In genomic region chr2:27078312-27078711, GRCm38 (mm10) we compare ENCODE assay signal across 14 mouse cellular contexts. TPM values are rescaled to one million over a fixed set of nuclear protein-coding genes. Genes with fewer than 3 reads are reported as not detected.
A peak's percentile ranks its signal among the peaks of the same experiment; 100 is the strongest.
DNase-seq lines count a peak whose midpoint lies in the region; ATAC-seq lines count a peak whose summit lies in the region.
"Had no signal": no experiment of that assay in that cellular context is flagged by ENCODE, and none has a peak within 500 bp of the region (broad histone marks: within the 10 kb centered on the region; RNA-seq: fewer than 3 reads in every experiment).

No protein-coding gene starts in this region.

- no peak overlapping the region for H3K9ac ChIP-seq in hindbrain, embryonic 13.5 days
- H3K9ac ChIP-seq in neural tube, embryonic 13.5 days, result no peak overlapping the region
- H3K9ac ChIP-seq in heart, embryonic 14.5 days (ENCODE audit: low read length), result peak overlapping the region; percentile 25; the same call in 1 of the 2 replicates
- H3K9ac ChIP-seq in stomach, embryonic 16.5 days (ENCODE audit: low read length), result no peak overlapping the region
- H3K9ac ChIP-seq: embryonic facial prominence, embryonic 13.5 days; liver, embryonic 14.5 days; midbrain, embryonic 15.5 days had no signal

- no peaks in the 10 kb centered on the region for H3K9me3 ChIP-seq in hindbrain, embryonic 10.5 days
- H3K9me3 ChIP-seq in hindbrain, embryonic 13.5 days, result no peaks in the 10 kb centered on the region
- no peaks in the 10 kb centered on the region for H3K9me3 ChIP-seq in neural tube, embryonic 13.5 days
- no peaks in the 10 kb centered on the region for H3K9me3 ChIP-seq in heart, embryonic 14.5 days (ENCODE audit: control insufficient read depth, low read length)
- H3K9me3 ChIP-seq in stomach, embryonic 16.5 days (replicated peaks; ENCODE audit: control insufficient read depth, low read length), result no peaks in the 10 kb centered on the region
- H3K9me3 ChIP-seq: embryonic facial prominence, embryonic 13.5 days; midbrain, embryonic 15.5 days had no signal

- H3K4me1 ChIP-seq in hindbrain, embryonic 10.5 days (replicated peaks), result peaks cover 35% of the 10 kb centered on the region
- H3K4me1 ChIP-seq in hindbrain, embryonic 13.5 days (replicated peaks), result peaks cover 30% of the 10 kb centered on the region
- H3K4me1 ChIP-seq in neural tube, embryonic 13.5 days (replicated peaks), result peaks cover 36% of the 10 kb centered on the region
- H3K4me1 ChIP-seq in heart, embryonic 14.5 days (ENCODE audit: control insufficient read depth in 2 of 2, insufficient read depth in 2 of 2, low read length in 2 of 2), result peaks cover 31 to 44% of the 10 kb centered on the region in 2 experiments
- peaks cover 20% of the 10 kb centered on the region for H3K4me1 ChIP-seq in stomach, embryonic 16.5 days (ENCODE audit: control insufficient read depth, insufficient read depth, low read length)

- no peaks in the 10 kb centered on the region for H3K36me3 ChIP-seq in hindbrain, embryonic 10.5 days
- H3K36me3 ChIP-seq in hindbrain, embryonic 13.5 days, result no peaks in the 10 kb centered on the region
- no peaks in the 10 kb centered on the region for H3K36me3 ChIP-seq in neural tube, embryonic 13.5 days
- H3K36me3 ChIP-seq in heart, embryonic 14.5 days (ENCODE audit: control insufficient read depth, insufficient read depth, low read length), result no peaks in the 10 kb centered on the region
- H3K36me3 ChIP-seq in stomach, embryonic 16.5 days (ENCODE audit: control insufficient read depth, insufficient read depth, low read length), result no peaks in the 10 kb centered on the region
- H3K36me3 ChIP-seq: embryonic facial prominence, embryonic 13.5 days; midbrain, embryonic 15.5 days had no signal

- H3K27me3 ChIP-seq in hindbrain, embryonic 10.5 days (ENCODE audit: insufficient read depth, poor library complexity, severe bottlenecking), result peaks cover 40% of the 10 kb centered on the region; the same call in 1 of the 2 replicates
- peaks cover 11% of the 10 kb centered on the region; the same call in 1 of the 2 replicates for H3K27me3 ChIP-seq in hindbrain, embryonic 13.5 days
- H3K27me3 ChIP-seq in neural tube, embryonic 13.5 days, result no peaks in the 10 kb centered on the region
- peaks cover 4% of the 10 kb centered on the region; the same call in 1 of the 2 replicates for H3K27me3 ChIP-seq in heart, embryonic 14.5 days (ENCODE audit: control insufficient read depth, insufficient read depth, low read length)
- no peaks in the 10 kb centered on the region for H3K27me3 ChIP-seq in stomach, embryonic 16.5 days (ENCODE audit: control insufficient read depth, insufficient read depth, low read length)
- H3K27me3 ChIP-seq: midbrain, embryonic 15.5 days had no signal

- H3K4me2 ChIP-seq in hindbrain, embryonic 13.5 days, result no peak overlapping the region
- no peak overlapping the region for H3K4me2 ChIP-seq in neural tube, embryonic 13.5 days
- H3K4me2 ChIP-seq in heart, embryonic 14.5 days (ENCODE audit: low read length), result peak overlapping the region; percentile 64; the same call in 1 of the 2 replicates
- H3K4me2 ChIP-seq in stomach, embryonic 16.5 days (ENCODE audit: low read depth, low read length), result no peak overlapping the region
- H3K4me2 ChIP-seq: midbrain, embryonic 15.5 days had no signal

- no peak for ATAC-seq in hindbrain, embryonic 13.5 days (ENCODE audit: low FRiP score)
- ATAC-seq in neural tube, embryonic 13.5 days (ENCODE audit: low read depth), result no peak
- no peak for ATAC-seq in heart, embryonic 14.5 days (ENCODE audit: insufficient number of reproducible peaks, insufficient read depth, low FRiP score, low read depth)
- no peak for ATAC-seq in stomach, embryonic 16.5 days (ENCODE audit: insufficient read depth, low FRiP score)
- ATAC-seq in frontal cortex, adult (ENCODE audit: low TSS enrichment), result no peak
- ATAC-seq: inflammation-experienced regulatory T-cells, adult 6 months had no signal

- peak overlapping the region; percentile 70; the same call in 1 of the 2 replicates for H3K27ac ChIP-seq in hindbrain, embryonic 10.5 days
- H3K27ac ChIP-seq in hindbrain, embryonic 13.5 days, result no peak overlapping the region
- H3K27ac ChIP-seq in neural tube, embryonic 13.5 days (replicated peaks), result peak overlapping the region; percentile 86; the same call in 1 of the 2 replicates
- H3K27ac ChIP-seq in heart, embryonic 14.5 days (replicated peaks in 1 of 2; ENCODE audit: control insufficient read depth in 1 of 2, insufficient read depth in 1 of 2, low read depth in 2 of 2, low read length in 2 of 2), result 0 out of 4 replicates have a peak overlapping the region, but pooled peaks of 1 of the 2 experiments have one; percentile 28
- peak overlapping the region; percentile 56; the same call in 1 of the 2 replicates for H3K27ac ChIP-seq in stomach, embryonic 16.5 days (ENCODE audit: low read length)
- H3K27ac ChIP-seq: liver, embryonic 14.5 days; midbrain, embryonic 15.5 days had no signal

- no peak for DNase-seq in hindbrain, embryonic 10.5 days (ENCODE audit: low spot score)
- no peak for DNase-seq in neural tube, embryonic 10.5 days (ENCODE audit: extremely low spot score, low spot score)
- no peak for DNase-seq in frontal cortex, postnatal 36 days (ENCODE audit: low spot score in 2 of 2)
- DNase-seq: cerebellum, adult 8-10 months had no signal

- 21% methylated on average over 2 of the region's 2 CpGs for WGBS in hindbrain, embryonic 10.5 days
- 35% methylated on average over 2 of the region's 2 CpGs for WGBS in hindbrain, embryonic 13.5 days
- WGBS in neural tube, embryonic 13.5 days, result 50% methylated on average over 2 of the region's 2 CpGs
- WGBS in heart, embryonic 14.5 days, result 22% methylated on average over 2 of the region's 2 CpGs
- WGBS in stomach, embryonic 16.5 days, result 36% methylated on average over 2 of the region's 2 CpGs

- no peak overlapping the region for H3K4me3 ChIP-seq in hindbrain, embryonic 10.5 days
- no peak overlapping the region for H3K4me3 ChIP-seq in hindbrain, embryonic 13.5 days
- no peak overlapping the region for H3K4me3 ChIP-seq in neural tube, embryonic 13.5 days
- no peak overlapping the region for H3K4me3 ChIP-seq in heart, embryonic 14.5 days (ENCODE audit: control insufficient read depth in 1 of 2, insufficient read depth in 1 of 2, low read depth in 1 of 2, low read length in 2 of 2)
- no peak overlapping the region for H3K4me3 ChIP-seq in stomach, embryonic 16.5 days (replicated peaks; ENCODE audit: low read length)
- H3K4me3 ChIP-seq: embryonic facial prominence, embryonic 13.5 days; midbrain, embryonic 15.5 days had no signal

RNA-seq across cellular contexts. Expression of gene Adamtsl2, which starts 0.9 kb away (rescaled TPM):
- 4.0 and 7.0 TPM in 2 replicates for polyA plus RNA-seq in hindbrain, embryonic 10.5 days (2016; fragmentation: Nextera tagmentation; extraction: Ambion mirVana)
- 7.6 and 8.9 TPM in 2 replicates for polyA plus RNA-seq in hindbrain, embryonic 13.5 days (2015; fragmentation: Nextera tagmentation; extraction: Ambion mirVana)
- 9.1 and 9.2 TPM in 2 replicates for polyA plus RNA-seq in neural tube, embryonic 13.5 days (2015; fragmentation: Nextera tagmentation; extraction: Ambion mirVana)
- 12.6 and 15.0 TPM in 2 replicates for polyA plus RNA-seq in heart, embryonic 14.5 days (2014; fragmentation: Nextera tagmentation; extraction: Ambion mirVana)
- polyA plus RNA-seq in stomach, embryonic 16.5 days (2015; fragmentation: Nextera tagmentation; extraction: Ambion mirVana), result 3.6 and 4.0 TPM in 2 replicates
- polyA plus RNA-seq: inflammation-experienced regulatory T-cells, adult 6 months had no signal

RNA-seq across cellular contexts. Expression of gene Mymk, which starts 6.3 kb away (rescaled TPM):
- 0.11 and 0.29 TPM in 2 replicates for polyA plus RNA-seq in hindbrain, embryonic 10.5 days (2016; fragmentation: Nextera tagmentation; extraction: Ambion mirVana)
- polyA plus RNA-seq in hindbrain, embryonic 13.5 days (2015; fragmentation: Nextera tagmentation; extraction: Ambion mirVana), result 0.56 and 1.1 TPM in 2 replicates
- polyA plus RNA-seq in neural tube, embryonic 13.5 days (2015; fragmentation: Nextera tagmentation; extraction: Ambion mirVana), result 1.3 and 5.9 TPM in 2 replicates
- polyA plus RNA-seq in heart, embryonic 14.5 days (2014; fragmentation: Nextera tagmentation; extraction: Ambion mirVana), result 0.22 TPM in 1 of 2 replicates, not detected in the other
- polyA plus RNA-seq in stomach, embryonic 16.5 days (2015; fragmentation: Nextera tagmentation; extraction: Ambion mirVana), result 0.60 and 9.8 TPM in 2 replicates
- polyA plus RNA-seq: forebrain, embryonic 14.5 days; inflammation-experienced regulatory T-cells, adult 6 months; liver, embryonic 14.5 days had no signal

RNA-seq across cellular contexts. Expression of gene Slc2a6, which starts 50.5 kb away (rescaled TPM):
- 2.8 and 3.1 TPM in 2 replicates for polyA plus RNA-seq in hindbrain, embryonic 10.5 days (2016; fragmentation: Nextera tagmentation; extraction: Ambion mirVana)
- 5.5 and 6.1 TPM in 2 replicates for polyA plus RNA-seq in hindbrain, embryonic 13.5 days (2015; fragmentation: Nextera tagmentation; extraction: Ambion mirVana)
- polyA plus RNA-seq in neural tube, embryonic 13.5 days (2015; fragmentation: Nextera tagmentation; extraction: Ambion mirVana), result 8.3 and 9.3 TPM in 2 replicates
- 0.24 TPM in 1 of 2 replicates, not detected in the other for polyA plus RNA-seq in heart, embryonic 14.5 days (2014; fragmentation: Nextera tagmentation; extraction: Ambion mirVana)
- polyA plus RNA-seq in stomach, embryonic 16.5 days (2015; fragmentation: Nextera tagmentation; extraction: Ambion mirVana), result 0.77 and 1.2 TPM in 2 replicates
